Mouse (Mus musculus): ENCODE data around the gene Trim25.
"Not testable (repeated sequence)": the region's sequence is repeated elsewhere in the genome, so short reads cannot be mapped to it uniquely, and the experiment has no call there.

The Trim25 gene

GRCm38 (mm10) chr11:88995616-88996015 lies 3.6 kb upstream of the Trim25 start:
- no peak for DNase-seq

- no peak for DNase-seq
Measured at GRCm38 (mm10) chr11:88996427-88996826, 2.7 kb upstream of the Trim25 start.

- DNase-seq, result not testable (repeated sequence)
Measured at GRCm38 (mm10) chr11:88997343-88997742, 1.8 kb upstream of the Trim25 start.

- no peak for DNase-seq
Measured at GRCm38 (mm10) chr11:88998406-88998805, 770 bp upstream of the Trim25 start.

- DNase-seq, result no peak
Measured at GRCm38 (mm10) chr11:88999723-89000526, 749 bp downstream of the Trim25 start.

GRCm38 (mm10) chr11:89000527-89000819 lies 1.3 kb downstream of the Trim25 start:
- DNase-seq, result no peak

- DNase-seq, result no peak
Measured at GRCm38 (mm10) chr11:89001569-89001968, 2.4 kb downstream of the Trim25 start.

- no peak for DNase-seq
Measured at GRCm38 (mm10) chr11:89002068-89002467, 2.9 kb downstream of the Trim25 start.

- no peak for DNase-seq
Measured at GRCm38 (mm10) chr11:89002621-89003020, 3.4 kb downstream of the Trim25 start.

GRCm38 (mm10) chr11:89003078-89003477 lies 3.9 kb downstream of the Trim25 start:
- DNase-seq, result no peak

GRCm38 (mm10) chr11:89003726-89004125 lies 4.5 kb downstream of the Trim25 start:
- DNase-seq, result no peak

GRCm38 (mm10) chr11:89005473-89005872 lies 6.3 kb downstream of the Trim25 start:
- DNase-seq, result no peak

- no peak for DNase-seq
Measured at GRCm38 (mm10) chr11:89006404-89006803, 7.2 kb downstream of the Trim25 start.

- no peak for DNase-seq
Measured at GRCm38 (mm10) chr11:89007582-89007981, 8.4 kb downstream of the Trim25 start.

GRCm38 (mm10) chr11:89009066-89009465 lies 9.9 kb downstream of the Trim25 start:
- no peak for DNase-seq

GRCm38 (mm10) chr11:89009496-89009895 lies 10.3 kb downstream of the Trim25 start:
- no peak for DNase-seq

GRCm38 (mm10) chr11:89012241-89012640 lies 13.1 kb downstream of the Trim25 start:
- DNase-seq, result no peak

GRCm38 (mm10) chr11:89017514-89018182 lies 18.5 kb downstream of the Trim25 start:
- no peak for DNase-seq

- DNase-seq, result no peak
Measured at GRCm38 (mm10) chr11:89020681-89021305, 21.6 kb downstream of the Trim25 start.

GRCm38 (mm10) chr11:89021687-89022086 lies 22.5 kb downstream of the Trim25 start:
- DNase-seq, result no peak

- DNase-seq, result no peak
Measured at GRCm38 (mm10) chr11:89022120-89022731, 23.1 kb downstream of the Trim25 start.

GRCm38 (mm10) chr11:89023477-89023876 lies 24.3 kb downstream of the Trim25 start:
- no peak for DNase-seq

- DNase-seq, result peak; percentile 27 to 43
Measured at GRCm38 (mm10) chr11:89024181-89024881, 25.2 kb downstream of the Trim25 start.
